Mouse (Mus musculus) adrenal gland, adult 18-20 months (tissue): Measurements from ENCODE around the gene Cdk17. TPM values are rescaled to one million over a fixed set of nuclear protein-coding genes. Genes with fewer than 3 reads are reported as not detected.

Source experiments
- DNase-seq, 2 experiments: peaks; one replicate each; pipeline ENCODE4 v3.0.0; 2021 to 2022; ENCODE audit warnings: low spot score in 2 of 2
- total RNA-seq, 2 experiments: library from RNA; stranded (reverse); gene quantifications; 1 replicate in 1 of 2; 2 replicates in 1 of 2; pipeline ENCODE4 v1.2.3; 2021

The Cdk17 gene
- total RNA-seq, 2 experiments from 2014 or later: 24.6 to 29.4 TPM

DNA sequence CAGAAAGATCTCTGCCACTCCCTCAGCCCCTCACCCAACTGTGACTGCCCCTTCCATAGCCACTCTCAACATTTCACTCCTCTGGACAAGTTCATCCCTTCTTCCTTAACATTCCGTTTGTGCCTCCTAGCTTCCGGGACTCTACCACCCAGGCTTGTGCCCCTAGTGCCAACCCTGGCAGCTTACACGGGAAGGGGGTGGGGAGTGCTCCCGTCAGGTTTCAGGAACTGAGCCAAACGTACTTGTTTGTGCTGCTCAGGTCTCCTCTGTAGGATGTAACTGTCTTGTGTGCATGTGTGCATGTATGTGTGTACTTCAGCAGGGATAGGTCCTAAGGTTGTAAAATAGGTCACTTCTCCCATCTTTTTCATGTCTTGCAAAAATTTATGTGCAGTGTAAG, 99.2 kb downstream of the Cdk17 start:
- DNase-seq: no peak

DNA sequence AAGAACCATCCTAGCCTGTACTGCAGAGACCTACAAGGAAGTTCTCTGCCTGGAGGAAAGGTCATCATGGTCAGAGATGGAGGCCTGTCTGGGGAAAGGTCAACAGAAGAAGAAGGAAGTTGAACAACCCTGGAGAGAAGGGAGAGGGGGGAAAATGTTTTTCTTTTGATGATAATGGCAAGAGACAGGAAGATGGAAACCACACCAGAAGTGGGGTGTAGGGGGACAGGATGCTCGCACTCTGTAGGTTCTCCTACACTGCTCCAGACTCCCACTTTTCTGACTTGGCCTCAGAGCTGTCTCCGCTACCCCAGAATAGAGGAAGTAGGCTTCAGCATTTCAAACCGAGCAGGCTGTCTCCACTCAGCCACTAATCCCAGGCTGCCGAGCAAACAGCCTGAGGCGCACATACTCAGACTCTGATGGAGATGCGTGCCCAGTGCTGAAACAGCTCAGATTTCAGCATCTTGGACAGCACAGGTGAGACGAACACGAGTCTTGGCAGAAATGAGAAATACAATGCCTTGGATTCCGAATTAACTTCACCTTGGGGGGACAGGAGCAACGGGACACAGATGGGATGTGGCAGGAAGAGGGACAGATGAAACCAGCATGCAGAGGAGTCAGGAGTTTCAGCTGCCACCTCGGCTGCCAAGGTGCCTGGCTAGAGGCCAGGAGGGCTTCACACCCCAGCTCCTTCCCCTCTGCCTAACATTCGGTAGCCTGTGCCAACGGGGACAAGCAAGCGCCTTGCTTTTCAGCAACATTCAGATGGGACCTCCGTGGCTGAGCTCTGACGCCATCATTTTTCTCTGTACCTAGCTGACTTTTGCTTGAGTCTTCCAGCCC, 100.7 kb downstream of the Cdk17 start:
- no peak for DNase-seq

DNA sequence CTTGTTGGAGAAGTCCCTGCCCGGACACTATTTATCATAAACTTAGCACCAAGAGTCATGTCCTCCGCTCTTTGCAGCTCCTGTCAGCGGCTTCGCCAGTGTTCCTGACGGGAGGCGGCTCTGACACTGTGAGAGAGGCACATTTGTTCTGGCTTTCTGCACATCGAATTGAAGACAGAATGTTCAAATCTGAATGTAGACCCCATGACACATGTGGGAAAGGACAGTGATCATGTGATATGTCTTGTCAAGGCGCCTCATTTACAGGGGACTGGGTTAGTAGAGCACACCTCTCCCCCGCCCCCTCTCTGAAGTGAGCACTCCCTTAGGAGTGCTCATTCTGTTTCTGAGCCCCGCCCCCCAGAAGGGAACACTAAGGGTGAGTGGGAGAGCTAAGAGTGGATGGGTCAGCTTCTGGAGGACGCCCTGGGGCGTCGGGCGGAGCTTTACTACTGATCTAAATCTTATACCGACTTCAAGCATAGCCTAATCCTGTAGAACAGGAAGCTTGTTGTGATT, 101.4 kb downstream of the Cdk17 start:
- DNase-seq: no peak

DNA sequence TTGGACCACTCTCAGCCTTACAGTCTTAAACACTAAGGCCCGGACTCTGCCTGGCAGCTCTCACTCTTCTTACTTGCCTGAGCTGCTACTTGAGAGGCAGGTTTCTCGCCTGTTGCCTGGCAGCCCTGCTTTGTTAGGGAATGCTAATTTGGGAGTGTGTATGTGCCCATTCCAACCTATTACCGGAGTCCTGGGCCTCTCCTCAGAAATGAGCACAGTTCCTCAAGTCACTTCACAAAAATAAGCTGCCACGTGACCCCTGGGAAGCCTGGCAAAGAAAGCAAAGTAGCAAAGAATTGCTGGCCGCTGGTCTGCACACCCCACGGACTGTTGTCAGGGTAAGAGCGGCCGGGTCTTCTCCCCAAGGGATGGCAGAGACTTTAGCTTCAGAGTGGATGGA, 102.8 kb downstream of the Cdk17 start:
- DNase-seq: no peak

DNA sequence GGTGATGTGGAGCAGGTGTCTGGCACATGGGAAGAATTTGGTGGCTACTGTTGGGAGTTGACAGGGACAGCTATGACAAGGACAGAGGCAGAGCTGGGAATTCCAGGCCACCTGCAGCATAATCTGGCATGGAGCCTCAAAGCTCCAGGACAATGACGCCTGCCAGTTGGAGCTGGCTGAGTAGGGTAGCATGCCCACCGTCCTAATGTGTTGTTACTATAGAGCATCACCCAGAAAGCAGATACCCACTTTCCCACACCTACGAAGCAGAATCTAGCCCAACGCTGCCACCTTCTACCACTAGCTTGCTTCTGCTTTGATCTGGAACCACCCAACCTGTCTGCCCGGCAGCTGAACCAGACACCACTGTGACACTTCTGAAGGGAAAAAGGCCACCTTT, 103.3 kb downstream of the Cdk17 start:
- DNase-seq: no peak

DNA sequence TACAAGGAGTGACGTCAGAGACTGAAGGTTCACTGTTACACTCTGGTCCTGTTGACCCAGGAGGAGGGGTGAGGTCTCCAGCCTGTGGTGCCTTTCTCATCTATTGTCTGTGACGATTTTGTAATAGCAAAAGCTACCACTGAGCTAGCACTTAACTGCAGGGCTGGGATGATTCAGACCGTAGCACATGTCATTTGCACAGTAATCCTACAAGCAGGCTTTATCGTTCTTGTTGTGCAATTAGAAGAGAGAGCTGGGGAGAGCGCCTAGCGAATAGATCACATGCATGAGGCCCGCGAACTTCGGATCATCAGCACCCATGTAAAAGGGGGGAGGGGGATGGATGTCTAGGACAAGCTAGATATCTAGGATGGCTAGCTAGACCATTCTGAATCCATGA, 105.2 kb downstream of the Cdk17 start:
- DNase-seq: no peak

DNA sequence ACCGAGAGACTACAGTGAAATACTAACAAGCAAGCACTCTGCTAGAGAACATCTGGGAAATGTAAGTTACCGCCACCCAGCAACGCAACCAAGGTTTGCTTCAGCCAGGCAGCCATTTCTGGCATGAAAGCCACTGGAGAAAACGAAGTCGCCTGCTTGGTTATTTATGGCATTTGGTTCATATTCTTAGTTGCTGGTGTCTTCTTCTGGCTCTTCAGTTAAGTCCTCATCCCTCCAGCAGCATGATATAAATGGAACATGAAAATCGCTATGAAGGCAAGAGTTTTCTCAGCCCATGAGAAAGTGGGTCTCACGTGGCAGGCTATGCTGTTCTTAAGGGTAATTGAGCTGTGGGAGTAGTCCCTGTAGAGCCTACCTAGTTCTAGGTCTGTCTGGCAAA, 105.8 kb downstream of the Cdk17 start:
- no peak for DNase-seq

DNA sequence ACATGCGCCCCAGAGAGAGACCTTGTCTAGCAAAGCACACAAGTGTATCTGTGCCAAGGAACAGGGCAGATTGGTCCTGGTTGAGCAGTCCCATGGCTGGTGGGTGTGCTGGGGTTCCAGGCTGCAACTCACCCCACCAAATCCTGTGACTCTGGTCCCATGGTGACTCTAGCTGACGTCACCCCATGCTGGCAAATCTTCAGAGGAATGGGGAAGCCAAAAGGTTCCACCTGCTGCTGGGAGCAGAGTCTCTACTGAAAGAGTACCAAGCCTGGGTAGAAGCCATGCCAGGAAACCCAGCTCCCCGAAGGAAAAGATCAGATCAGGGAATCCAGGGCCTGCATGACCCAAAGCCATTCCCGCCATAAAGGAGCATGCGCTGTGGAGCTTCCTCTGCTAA, 106.8 kb downstream of the Cdk17 start:
- DNase-seq: no peak

DNA sequence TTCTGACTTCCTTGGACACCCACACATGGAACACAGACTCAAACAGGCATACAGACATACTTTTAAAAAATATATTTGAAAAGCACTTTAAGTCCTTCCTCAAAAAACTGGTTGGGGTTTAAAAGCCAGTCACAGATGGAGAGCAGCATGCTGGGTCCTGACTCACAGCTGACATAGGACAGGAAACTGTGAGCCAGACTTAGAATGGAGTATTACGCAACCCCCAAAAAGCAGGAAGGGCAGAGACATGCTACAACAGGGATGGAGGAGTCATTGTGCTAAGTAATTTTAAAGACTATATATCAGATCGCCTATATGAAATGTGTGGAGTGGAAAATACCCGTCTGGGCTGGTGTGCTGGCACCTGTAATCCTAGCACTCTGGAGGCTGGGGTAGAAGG, 107.7 kb downstream of the Cdk17 start:
- no peak for DNase-seq

DNA sequence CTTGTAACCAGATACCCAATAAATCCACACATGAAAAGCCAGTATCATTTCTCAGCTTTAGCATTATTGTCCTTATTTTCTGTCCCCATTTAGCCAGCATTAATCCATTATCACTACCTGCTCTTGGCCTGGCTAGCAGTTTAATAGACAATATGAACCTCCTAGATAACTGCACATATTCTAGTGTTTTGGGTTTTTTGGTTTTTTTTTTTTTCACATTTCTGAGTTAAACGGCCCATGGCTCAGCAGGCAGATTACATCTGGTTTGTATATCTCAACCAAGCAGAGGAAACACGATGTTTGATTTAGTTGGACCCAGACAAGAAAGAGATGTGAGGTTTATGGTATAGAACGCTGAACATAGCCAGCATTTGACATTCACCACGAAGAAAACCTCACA, 109.1 kb downstream of the Cdk17 start:
- DNase-seq: no peak

DNA sequence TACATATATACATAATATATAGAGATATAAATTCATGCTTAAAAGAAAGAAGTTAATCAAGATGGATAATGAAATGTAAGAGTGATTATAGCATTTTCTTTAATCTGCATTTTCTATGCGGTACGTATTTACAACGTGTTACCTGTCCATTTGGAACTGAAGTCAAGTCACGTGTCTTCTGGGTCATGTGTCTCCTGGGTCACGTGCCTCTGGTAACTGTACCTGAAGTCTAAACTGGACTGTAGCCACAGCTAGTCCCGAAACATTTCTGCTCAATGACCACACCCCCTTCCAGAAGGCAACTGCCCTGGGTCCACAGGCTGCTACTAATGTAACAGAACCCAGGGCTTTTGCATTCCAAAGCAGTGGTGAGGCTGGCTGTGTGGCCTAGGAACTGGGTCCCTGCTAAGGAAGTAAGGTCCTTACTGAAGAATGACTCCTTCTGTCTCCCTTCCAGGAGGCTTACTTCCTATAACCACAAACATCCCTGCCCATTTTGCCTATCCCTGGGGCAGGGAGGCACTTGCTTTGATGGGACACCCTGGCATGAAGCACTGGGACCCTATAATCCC, 110.3 kb downstream of the Cdk17 start:
- no peak for DNase-seq

DNA sequence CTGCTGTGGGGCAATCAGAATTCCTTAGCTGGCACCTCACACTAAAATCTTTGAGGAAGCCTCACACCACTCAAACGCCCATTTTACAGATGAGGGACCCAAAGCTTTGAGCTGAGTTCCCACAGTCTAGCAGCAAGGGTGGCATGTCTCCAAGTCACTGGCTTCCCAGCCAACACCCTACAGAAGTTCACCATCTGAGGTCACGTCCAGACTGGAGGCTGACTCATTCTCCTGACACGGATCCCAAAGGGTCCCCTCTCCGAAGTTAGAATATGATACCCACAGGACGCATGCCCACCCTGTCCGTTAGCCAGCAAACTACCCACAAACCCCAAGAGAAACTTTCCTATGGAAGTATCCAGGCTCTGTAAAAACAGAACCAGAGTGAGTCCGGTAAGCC, 111.2 kb downstream of the Cdk17 start:
- DNase-seq: no peak

DNA sequence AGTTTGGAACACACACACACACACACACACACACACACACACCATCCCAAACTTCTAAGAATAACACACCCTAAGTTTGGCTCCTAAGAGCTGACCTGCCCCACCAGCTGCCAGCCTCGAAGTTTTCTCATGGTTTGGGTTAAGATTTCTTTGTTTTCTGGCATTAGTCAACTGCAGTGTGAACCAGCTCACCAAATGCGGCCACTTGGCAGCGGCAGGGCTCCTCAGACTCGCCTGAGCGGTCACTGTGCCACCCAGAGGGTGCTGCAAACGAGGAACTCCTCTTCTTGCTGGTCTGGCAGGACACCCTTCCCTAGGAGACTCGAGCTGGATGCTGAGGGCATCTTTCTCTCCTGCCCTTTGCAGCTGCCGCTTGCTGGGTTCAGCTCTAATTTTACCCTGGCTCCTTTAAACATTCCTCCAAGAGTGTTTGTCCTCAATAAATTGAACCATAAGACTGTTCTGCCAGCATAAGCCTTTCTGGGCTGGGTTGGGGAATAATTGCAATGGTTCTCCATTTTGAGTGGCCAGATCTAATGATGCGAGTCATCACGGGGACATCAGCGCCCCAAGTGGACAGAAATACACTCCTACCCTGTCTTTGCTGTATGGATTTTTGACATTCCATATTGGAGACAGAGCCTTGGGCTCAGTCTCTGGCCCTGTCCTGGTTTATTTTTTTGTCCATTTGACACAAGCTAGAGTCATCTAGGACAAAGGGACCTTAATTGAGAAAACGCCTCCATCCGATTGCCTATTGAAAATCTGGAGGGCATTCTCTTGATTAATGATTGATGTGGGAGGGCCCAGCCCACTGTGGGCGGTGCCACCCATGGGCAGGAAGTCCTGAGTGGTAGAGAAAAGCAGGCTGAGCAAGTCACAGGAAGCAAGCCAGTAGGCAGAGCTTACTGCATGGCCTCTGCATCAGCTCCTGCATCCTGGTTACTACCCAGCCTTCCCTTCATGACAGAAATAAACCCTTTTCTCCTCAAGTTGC, 112.6 kb downstream of the Cdk17 start:
- DNase-seq: no peak

DNA sequence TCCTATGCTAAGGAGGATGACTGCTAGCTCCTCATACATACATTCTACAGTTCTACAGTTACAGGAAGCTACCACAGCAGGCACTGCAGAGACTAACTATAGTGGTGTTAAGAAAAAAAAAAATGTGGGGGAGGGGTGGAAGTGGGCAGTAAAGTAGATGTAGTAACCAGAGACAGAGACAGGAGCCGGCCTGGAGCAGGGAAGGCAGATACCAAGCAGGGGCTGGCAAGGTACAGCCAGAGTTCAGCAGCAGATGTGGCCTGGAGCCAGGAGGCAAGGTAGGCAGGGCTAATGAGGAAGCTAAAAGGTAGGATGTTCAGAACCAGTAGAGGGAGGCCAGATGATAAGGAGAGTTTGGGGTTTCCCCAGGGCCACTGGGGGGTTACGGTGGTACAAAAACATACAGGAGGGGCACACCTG, 113.6 kb downstream of the Cdk17 start:
- DNase-seq: no peak

DNA sequence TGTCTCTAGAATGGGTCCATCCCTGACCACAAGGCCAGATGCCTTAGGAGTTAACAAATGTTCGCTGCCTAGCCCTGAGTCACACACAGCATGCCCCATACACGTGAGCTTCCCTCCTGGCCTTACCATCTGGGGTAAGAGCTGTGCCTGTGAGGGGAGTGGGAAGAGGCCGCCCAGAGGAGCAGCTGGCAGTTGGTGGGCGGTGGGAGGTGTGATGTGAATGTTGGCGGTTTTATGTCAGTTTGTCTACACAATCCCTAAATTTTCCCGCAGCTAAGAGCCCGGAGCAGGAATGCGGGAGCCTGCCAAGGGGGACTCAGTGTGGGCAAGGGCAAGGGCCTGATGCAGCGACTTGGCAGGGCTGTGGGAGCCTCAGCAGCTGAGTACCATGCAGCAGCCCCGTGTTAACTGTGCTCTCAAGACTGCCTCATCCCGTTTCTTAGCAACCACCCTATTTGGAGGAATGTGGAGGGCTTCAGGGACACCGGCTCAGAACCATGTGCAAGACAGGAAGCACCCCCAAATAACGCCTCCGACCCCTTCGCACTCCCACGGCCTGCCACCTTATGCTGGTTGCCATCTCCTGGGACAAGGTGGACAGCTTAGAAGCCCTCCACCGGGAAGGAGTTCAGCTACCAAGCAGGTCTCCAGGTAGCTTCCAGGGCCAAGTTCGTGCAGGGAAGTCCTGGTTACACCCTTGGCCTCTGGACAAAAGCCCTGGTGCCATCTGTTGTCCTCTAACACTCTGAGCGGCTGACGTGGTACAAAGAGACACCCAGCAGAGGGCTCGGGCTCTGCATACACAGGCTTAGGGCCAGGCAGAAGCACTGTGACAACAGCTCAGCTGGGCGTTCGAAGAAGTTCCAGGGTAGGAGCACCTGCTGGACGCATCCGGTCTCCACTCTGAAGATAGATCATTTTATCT, 114.8 kb downstream of the Cdk17 start:
- no peak for DNase-seq

DNA sequence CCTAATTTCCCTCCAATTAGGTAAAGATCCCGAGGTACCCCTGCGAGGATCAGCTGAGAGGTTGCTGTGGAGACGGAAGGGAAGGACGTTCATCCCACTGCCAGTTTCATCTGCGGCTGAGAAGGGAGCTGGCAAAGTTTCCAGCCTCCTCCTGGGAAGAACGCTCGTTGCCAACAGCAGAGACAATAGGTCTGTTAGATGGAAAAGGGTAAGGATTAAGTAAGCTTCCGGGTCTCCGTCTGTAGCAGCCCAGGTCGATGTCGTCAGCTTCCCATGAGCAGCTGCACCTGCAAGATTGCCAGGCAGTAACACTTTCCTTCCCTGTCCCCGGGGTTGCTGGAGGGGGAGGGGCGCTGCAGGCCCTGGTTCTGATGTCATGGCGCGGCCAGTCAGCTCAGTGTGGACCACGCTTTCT, 115.7 kb downstream of the Cdk17 start:
- DNase-seq: peak in 1 of 2 experiments; percentile 28

DNA sequence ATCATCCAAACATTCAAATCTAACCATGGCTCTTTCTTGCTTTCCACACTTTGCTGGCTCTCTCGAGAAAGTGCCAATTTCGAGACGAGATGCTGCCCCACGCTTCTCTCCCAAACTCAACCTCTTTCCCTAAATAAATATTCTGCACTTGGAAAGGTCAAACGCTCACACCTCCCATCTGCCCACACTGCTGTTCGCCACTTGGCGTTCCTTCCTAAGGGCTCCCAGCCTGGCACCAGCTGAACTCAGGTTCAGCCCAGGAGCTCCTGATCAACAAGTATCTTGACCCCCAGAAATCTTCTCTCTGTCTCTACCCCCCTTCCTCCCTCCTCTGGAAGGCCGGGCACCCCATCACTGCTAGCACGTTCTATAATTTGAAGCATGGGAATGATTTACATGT, 116.2 kb downstream of the Cdk17 start:
- no peak for DNase-seq

DNA sequence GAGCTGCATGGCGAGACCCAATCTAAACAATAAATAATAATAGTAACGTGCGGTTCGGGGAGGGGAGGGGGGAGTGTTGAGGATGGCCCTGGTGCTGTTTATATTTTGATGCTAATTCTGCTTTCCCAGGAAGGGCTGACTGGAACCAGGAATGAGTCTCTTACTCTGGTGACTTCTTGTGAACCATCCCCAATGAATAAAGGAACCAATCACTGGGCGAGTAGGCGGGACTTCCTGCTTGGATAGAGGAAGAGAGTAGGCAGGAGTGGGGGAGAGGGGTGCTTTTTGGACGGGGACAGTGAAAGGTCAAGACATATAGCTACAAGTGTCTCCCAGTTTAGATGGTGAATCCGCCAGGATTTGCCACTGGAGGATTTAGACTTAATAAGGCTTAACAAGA, 117.7 kb downstream of the Cdk17 start:
- no peak for DNase-seq

DNA sequence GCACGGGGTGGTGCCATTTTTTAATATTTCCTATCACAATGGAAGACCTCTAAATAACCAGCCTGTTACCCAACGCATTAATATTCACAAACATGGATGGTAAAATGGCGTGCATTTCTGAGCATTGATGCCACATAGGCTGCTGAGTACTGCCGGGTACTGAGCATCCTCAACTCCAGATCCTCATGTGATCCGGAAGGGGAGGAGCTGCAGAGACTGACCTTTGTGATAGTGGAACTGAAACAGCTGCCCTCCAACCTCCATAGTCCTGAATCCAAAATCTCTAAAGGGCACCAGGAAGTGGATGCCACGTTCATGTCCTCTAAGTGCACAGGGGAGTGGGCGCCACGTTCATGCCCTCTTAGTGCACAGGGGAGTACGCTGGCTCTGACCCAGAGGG, 118.4 kb downstream of the Cdk17 start:
- no peak for DNase-seq

DNA sequence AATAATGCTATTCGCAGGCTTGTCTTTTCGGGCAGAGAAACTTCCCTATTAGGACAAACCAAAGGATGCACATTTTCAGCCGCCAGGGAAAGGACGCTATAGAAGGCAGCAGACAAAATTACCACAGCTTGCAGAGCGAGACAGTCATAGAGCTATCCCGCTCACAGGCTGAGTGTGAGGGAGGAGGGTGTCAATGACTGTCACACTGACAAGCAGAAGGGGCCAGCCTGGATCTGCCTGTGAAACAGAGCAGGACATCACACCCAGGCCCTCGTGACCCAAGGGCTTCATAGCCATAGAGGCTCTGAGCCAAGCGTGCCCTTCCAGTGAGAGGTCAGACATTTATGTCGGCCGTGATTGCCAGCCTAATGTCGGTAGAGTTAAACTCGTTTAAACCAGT, 119.9 kb downstream of the Cdk17 start:
- no peak for DNase-seq
